Mouse (Mus musculus): ENCODE measurements around the gene Thop1.

Gene Thop1

DNA sequence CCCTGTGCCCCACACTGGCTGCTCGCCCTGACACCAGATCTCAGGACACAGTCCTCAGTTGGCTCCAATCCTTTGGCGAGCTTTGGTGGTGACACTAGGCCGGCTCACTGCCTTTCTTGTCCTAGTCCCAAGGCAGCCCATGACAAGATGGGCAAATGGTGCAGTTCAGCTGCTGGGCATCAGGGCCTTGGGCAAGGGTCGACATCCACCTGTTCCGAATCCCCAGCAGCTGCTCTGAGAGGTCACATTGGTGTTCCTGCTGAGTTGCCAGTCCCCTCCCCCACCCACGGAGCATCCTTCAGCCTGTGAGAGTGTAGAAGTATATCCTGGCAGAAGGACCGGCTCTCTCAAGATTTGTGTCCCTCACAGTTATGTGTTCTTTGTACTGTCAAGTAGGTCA is 50.8 kb downstream of the Thop1 start:
- no peak for DNase-seq

DNA sequence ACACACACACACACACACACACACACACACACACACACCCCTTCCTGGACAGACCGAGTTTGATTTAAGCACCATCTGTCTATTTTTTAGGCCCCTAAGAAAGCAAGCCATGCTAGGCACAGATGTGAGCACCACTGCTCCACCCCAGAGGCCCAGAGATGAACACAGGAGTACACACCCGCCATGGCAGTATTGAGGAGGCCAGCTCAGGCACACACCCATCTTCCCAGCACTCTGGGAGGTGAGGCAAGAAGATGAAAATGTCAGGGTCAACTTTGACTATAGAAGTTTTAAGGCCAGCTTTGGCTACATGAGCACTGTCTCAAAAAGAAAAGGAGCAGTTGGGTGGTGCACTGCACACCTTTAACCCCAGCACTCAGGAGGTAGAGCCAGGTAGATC is 53.1 kb downstream of the Thop1 start:
- DNase-seq, result no peak

DNA sequence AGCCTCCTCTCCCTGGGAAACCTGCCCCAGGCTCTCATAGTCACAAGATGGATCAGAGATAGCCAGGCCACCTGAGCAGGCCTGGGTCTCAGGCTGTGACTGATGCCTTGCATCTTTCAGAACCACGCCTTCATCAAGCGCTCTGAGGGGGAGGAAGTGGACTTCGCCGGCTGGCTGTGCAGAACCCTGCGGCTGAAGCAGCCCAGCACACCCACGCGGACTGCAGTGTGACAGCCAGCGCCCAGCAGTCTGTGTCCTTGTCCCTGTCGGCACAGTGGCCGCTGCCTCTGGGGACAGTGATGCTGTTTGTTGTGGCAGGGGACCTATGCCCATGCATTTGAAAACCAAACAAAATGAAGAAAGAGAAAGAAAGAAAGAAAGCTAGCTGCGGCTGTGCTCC is 53.7 kb downstream of the Thop1 start:
- no peak for DNase-seq
